Mouse (Mus musculus): ENCODE results near the gene Pdlim5. TPM values are rescaled to one million over a fixed set of nuclear protein-coding genes. Genes with fewer than 3 reads are reported as not detected.

Gene Pdlim5
- total RNA-seq, 2 experiments from 2014 or later = 53.5 to 57.7 TPM

DNA sequence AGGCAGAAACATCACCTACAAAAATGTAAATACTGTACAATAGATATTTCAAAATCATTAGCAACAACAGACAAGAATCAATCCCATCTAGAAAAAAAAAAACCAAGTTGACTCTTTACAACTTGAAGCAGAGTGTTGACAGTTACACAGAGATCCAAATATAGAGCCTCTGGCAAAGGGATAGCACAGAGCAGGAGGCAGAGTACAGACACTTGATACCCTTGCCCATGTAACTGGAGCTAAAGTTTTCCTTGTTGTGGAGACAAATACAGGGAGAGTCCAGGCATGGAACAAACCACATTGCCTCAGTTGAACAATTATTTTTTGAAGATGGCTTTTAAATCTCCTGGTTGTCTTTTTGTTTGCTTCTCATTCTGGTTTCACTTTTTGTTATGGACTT is 15.4 kb upstream of the Pdlim5 start:
- DNase-seq (ENCODE audit: low spot score in 2 of 2) = no peak

DNA sequence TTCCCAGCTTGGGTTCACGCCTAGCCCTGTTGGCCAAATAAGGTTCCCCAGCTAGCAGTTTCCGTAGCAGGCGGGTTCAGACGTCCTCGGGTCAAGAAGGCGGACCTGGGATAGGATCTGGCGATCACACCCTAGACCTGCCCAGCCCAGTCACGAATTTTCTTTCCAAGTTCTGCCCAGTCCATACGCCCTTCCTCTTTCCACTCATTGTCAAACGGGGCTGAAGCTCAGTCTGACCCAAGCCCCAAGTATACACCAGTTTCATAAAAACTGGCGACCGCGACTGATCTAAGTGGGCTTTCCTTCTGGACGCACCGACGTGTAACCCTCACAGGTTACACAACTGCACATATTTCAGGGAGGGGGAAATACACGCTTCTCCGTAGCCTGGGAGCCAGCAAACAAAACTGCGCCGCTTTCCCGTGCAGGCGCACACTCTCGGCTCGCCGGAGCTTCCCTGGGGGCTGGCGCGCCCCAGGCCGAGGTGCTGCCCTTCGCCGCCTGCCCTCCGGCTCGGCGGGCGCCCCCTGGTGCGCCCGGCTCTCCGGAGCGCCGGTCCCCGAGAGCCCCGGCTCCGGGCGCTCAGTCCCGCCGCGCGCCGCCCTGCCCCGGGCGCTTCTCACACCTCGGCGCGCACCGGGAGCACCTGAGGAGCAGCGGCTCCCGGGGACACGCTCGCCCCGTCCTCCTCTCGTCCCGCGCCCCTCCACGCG is 544 bp downstream of the Pdlim5 start:
- peak; percentile 6 to 36 for DNase-seq (ENCODE audit: low spot score in 2 of 2)

DNA sequence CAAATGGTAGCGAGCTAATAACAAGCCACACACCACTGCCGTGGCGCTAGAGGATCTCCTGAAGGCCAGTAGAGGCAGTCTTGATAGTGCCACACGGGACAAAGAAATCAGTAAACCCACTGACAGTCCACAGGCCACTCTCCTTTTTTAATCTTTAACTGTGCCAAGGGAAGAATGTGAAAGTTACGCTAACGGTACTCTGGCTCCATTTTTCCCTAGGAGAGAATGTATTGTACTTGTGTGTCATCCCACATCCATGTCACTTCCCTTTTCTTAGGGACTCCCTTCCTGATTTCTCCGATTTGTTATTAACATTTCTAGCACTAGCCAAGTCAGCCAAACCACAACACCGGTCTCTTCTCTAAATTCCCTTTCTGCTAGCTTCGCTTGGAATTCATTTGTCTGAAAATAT is 1.5 kb downstream of the Pdlim5 start:
- DNase-seq (ENCODE audit: low spot score in 2 of 2) = no peak

DNA sequence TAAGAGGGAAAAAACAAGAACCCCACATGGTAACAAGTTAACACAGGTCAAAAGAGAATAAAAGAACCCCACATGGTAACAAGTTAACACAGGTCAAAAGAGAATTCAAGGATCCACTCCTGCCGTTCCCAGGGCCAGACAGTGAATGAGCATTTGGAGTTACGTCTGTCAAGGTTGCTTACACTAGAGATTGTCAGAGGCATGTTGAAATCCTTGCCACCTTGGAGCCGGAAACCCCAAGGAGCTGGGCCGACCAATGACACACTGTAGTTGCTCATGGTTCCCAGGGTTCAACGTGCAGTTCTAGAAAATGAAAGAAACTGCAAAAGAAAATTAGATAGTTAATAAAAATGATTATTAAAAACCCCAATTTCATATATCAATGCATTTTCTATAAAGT is 4.0 kb downstream of the Pdlim5 start:
- no peak for DNase-seq (ENCODE audit: low spot score in 2 of 2)

DNA sequence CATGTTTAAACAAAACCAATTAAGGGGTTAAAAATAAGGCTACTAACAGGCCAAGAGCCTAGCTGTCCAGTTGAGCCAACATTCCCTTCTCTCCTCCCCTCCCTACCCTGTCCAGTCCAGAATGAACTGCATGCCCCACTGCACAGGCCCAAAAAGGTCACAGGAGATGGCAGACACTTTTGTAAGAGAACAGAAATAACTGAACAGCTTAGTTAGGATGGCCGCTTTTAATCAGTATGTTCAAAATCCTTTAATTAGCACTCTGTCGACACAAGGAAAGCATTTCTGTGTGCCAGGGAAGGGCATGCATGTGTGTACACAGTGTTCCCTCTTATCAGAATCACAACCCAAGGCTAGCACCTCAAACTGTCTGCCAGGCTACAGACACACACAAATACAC is 5.2 kb downstream of the Pdlim5 start:
- no peak for DNase-seq (ENCODE audit: low spot score in 2 of 2)

DNA sequence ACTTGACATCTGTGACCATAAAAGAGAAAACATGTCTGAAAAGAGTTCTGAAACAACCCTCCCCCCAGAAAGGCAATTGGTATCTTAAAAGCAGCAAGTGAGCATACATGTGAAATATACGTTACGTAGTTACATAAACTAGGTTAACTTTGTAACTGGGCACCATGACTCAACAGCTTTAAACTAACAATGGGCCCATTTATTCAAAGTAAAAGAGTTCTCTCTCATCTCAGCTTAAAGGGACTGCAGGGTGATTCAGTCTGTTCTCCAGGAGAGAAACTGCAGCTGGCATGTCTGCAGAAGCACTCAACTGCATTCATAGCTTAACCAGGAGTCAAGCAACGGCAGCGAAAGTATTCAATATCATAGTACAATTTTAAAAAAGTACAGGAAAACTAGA is 7.3 kb downstream of the Pdlim5 start:
- no peak for DNase-seq (ENCODE audit: low spot score in 2 of 2)

DNA sequence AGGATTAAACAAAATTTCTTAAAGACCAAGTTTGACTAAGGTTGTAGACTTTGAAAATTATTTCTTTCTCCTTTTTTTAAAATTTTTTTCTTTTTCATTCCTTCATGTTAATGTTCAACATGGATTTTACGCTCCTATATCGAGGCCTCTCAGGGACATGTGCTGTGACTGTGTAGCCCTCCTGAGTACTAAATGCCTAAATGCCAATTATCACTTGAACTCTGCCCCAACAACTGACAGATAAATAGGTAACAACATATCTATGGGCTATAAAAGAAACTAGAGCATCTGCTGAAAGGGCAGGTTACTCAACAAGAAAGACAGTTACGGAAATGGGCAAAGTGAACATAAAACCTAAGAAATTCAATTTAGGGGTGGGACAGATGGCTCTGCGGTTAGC is 9.0 kb downstream of the Pdlim5 start:
- no peak for DNase-seq (ENCODE audit: low spot score in 2 of 2)

DNA sequence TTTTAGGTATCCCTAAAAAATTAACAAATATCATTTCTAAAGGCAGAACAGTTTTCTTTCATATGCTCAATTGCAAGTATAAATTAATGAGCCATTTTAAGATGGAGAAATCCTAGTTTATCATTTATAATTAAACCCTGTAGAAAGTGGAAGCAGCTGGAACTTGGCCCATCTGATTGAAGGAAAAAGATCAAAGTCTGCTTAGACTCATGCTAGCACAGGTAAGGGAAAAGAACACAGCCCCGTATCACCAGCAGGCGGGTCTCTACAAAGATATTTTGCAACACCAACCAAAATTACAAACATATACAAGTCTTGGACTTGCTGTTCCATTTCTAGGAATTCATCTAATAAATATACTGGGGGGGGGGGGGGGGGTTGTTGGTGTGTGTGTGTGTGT is 9.8 kb downstream of the Pdlim5 start:
- no peak for DNase-seq (ENCODE audit: low spot score in 2 of 2)

DNA sequence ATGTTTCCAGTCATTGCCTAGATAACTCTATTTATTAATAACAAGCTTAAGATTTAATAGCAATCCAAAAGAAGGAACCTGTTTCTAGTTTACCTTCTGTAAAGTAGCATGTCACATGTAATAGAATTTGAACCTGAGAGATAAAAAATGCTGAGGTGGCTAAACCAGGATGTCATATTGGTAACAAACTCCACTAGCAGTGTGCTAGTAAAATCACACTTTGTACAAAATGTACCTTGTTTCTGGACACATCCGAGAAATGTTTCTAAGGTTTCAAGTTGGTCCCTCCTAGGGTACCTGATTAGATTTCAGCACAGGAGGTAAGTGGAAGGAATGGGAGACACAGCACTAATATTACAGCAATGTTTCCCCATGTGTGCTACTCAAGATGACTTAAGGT is 18.9 kb downstream of the Pdlim5 start:
- no peak for DNase-seq (ENCODE audit: low spot score in 2 of 2)

DNA sequence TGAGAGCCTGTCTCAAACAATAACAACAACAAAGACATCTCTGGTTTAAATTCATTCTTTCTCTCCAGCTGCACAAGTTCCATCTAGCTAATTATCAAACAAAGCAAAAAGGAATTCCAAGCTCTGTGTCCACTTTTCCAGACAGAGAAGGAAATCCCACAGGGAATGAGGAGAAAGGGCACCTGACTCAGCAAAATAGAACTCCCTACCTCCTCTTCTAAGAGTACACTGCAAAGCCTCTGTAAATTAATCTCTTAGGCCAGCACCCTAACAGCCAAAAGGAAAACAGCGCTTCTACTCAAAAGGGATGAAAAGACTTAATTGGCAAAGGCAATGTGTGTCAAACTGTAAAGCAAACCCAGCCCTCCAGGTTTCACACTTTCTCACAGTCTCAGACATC is 20.4 kb downstream of the Pdlim5 start:
- DNase-seq (ENCODE audit: low spot score in 2 of 2) = no peak

DNA sequence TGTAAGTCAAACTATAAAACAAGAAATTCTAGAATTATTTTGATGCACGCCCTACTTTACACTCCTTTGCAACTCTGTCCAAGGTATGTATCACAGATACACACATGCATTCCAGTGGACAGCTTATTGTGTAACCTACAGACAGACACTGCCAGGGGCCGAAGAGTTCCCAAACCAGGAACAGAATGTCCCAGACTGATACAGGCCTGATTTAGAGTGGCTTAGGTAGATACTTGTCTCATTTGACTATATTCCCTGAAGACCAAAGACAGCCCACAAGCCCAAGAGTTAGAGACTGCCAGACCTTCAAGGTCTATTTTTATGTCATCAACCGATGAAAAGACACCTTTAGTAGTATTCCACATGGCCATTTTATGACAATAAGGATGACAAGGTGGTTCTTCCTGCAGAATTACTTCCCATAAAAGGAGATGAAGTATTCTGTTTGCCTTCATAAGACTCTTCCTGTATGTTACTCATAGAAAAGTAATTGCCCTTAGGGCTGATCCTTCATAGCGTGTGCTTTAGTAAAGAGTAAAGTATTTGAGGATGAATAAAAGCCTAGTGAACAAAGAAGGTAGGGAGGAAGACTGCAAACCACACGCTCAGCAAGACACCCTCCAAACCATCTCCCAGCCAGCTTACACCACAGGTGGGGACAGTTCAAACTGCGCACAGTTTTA is 22.9 kb downstream of the Pdlim5 start:
- no peak for DNase-seq (ENCODE audit: low spot score in 2 of 2)

DNA sequence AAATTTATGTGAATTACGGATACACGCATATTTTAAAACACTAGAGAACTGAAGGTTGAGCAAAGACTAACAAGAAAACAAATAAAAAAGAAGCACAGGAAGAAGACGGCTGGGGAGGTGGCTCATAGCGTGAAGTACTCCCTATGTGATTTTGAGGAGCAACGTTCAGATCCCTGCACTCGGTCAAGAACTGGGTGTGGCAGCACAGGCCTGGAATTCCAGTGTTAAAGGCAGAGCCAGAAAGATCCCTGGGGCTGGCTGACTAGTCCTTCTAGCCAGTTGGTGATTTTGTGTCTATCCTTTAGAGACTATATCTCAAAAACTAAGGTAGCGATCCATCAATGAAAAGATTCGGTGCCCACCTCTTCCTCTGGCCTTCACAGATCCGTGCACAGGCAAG is 27.1 kb downstream of the Pdlim5 start:
- DNase-seq (ENCODE audit: low spot score in 2 of 2) = no peak

DNA sequence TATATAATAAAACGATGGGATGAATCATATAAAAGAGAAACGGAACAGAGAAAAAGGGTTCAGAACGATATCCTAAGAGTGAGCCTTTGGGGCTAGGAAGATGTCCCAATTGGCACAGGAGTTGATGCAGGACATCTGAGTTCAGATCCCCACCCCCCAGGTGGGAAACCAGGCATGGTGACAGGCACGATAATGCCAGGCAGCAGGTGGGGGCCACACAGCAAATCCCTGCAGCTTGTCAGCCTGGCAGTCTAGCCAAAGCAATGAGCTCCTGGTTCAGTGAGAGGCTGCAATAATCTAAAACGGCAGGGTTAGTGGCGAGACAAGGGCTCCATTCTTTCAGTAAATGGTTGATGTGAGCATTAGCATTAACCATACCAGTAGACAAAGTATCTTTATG is 33.4 kb downstream of the Pdlim5 start:
- no peak for DNase-seq (ENCODE audit: low spot score in 2 of 2)

DNA sequence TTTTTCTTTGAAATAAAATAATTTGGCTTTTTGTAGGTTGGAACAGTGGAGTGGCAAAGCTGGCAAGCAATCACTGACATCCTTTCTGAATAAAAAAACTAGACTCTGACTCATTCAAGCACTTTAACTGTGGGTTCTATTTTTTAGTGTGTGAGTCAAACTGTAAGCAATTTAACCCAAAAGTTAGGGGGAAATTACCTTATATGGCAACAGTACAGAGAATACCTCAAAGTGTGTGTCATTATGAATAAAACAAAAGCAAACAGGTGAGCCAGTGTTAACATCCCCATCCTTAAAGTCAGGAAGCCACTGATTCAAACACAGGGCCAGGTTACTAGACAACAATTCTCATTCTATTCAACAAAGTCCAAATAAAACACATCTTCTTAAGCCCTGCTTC is 36.5 kb downstream of the Pdlim5 start:
- no peak for DNase-seq (ENCODE audit: low spot score in 2 of 2)

DNA sequence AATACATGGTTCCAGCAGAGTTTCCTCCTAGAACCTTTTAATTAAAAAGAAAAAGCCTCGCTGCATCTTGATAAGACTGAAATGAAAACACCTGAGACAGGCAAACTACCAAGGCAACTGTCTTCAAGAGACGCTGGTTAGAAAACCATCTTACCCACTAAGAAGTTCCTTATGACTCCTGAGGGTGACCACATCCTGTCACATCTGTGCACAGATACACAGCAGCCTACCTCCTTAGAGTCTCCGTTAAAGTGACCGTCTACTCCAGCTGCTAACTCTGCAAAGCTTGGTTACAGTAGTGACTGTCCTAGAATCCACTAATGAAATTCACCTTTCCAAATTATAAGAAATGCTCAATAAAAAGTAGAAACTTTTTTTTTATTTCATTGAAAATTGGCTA is 38.8 kb downstream of the Pdlim5 start:
- no peak for DNase-seq (ENCODE audit: low spot score in 2 of 2)

DNA sequence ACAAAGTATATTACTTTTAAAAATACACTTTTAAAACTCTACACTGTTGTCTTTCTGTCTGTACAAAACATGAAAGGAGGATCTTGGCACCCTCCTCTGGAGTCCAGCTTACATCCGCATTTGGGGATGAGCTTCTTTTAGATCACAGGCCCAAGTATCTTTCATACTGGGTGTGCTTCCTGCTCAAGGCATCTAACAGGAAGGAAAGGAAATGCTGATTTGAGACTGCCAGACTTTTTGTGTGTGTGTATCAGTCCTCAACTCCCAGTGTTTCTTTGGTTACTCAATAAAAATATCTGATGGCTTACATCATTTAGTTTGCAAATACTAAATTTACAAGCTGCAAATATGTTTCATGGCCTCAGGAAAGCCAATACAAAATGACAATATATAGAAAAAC is 42.3 kb downstream of the Pdlim5 start:
- DNase-seq (ENCODE audit: low spot score in 2 of 2) = no peak

DNA sequence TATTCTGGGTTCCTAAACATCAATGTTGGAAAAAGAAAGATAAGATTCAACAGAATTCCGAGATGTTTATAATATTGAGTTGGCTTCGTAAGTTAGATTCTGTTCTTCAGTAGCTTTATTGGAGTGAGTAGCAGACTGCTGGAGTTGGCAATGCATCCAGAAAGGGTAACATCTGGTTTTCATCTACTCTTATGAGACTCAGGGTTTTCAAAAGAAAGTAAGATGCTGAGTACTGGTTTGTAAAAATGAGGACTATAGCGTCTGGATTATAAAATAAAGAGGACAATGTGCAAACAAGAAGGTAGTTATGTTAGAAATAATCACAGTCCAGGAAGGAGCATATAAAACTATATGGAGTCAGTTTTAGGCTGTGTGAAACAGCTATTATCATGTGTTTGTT is 45.0 kb downstream of the Pdlim5 start:
- no peak for DNase-seq (ENCODE audit: low spot score in 2 of 2)

DNA sequence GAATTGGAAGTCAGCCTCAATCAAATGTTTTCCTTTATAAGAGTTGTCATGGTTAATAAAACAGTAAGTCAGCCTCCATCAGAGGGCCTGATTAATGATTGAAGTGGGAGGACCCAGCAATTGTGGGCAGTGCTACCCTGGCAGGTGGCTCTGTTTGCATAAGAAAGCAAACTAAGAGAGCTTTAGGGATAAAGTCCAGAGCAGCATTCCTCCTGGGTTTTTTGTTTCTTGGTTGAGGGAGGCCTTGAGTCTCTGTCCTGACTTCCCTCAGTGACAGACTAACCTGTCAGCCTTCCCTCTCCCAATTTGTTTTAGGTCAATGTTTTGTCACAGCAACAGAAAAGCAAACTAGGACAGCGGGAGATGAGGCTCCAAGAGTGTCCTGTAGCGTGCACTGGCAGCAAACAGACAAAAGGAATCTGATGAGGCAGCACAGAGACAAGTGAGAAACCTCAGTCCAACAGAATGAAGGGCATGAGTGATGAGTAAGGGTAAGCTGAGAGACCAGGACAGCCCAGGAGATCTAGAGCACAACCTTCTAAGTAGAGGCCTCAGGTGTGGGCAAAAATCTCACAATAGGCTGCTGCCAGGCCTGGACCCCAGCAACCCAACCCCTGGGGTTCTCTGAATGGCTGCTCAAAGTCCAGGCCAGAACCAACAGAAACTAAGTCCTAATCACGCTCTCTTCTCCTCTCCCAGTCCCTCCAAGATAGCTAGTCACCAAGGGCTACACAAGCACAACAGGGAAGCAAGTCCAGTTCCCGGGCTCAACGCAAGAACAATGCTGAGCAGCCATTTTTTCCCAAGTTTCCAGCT is 46.5 kb downstream of the Pdlim5 start:
- DNase-seq (ENCODE audit: low spot score in 2 of 2) = no peak

DNA sequence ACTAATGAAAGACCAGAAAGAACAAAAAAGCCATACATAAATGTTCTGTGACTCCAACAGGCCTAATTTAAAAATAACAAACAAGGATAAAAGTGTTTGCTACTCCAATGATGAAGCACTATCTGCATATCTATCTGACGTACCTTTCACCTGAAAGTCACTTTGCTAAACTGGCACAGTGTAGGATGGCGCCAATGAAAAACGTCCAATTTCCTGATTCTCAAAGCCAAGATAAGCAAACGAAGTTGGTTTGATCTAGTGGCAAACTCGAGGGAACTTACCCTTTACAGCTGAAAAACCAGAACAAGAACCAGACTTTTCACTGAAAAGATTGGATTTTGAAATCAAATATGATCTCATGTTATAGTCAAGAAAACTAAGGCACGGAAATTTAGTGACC is 49.2 kb downstream of the Pdlim5 start:
- no peak for DNase-seq (ENCODE audit: low spot score in 2 of 2)

DNA sequence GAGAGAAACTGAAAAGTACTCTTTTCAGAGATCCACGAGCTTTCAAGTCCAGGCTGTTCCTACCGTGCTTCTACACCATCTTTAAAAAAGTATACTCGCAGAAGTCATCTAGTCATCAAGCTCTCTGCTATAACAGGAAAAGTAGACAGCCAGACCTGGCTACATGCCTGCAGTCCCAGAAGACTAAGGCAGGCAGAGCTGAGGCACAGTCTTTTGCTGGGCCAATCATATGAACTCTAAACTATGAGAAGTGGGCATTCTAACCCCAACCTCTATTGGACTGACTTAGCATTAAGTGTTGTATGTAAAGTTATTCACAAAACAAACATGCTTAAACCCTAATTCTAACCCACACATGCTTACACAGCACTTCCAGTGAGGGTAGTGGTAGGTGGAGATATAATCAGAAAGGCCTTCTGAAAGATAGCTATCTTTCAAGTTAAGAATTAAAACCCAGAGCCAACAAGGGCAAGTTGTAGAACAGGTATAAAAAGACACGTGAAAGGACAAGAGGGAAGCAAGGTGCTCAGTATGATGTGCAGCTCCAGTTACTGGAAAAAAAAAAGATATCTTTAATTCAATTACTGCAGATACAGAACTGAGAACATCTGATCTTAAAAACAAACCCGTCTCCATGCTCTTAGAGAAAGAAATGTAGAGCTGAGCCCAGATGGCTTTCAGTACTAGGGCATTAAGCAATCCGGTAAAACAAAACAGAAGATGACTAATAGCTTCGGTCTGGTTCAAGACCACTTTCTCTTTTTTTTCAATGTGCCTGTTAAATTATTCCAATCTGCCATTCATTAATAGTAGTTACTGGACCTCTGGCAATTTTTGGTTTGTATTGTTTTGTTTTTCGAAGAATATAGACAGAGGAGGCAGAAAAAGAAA is 50.0 kb downstream of the Pdlim5 start:
- no peak for DNase-seq (ENCODE audit: low spot score in 2 of 2)

DNA sequence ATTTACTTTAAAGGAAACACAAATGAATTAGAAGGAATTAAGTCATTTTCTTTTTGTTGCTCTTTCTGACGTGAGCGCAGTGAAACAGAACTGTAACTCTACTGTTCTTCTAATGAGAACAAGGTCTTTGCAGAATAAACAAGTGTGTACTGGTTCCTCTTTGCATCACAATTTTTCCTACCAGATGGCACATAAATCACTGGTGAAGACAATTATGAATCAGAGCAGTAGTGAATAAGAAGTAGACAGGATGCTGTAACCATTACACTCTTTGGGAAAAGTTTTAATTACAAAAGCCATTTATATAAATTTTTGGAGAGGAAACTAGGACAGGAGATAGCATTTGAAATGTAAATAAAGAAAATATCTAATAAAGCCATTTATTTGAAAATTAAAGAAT is 51.7 kb downstream of the Pdlim5 start:
- DNase-seq (ENCODE audit: low spot score in 2 of 2) = no peak
